Mouse (Mus musculus) gastrocnemius, adult 8-10 months (tissue): Measurements from ENCODE around the gene Rgma. TPM values are rescaled to one million over a fixed set of nuclear protein-coding genes. Genes with fewer than 3 reads are reported as not detected.

Experiments used
- DNase-seq, 2 experiments: peaks; one replicate each; pipeline ENCODE4 v3.0.0; 2022; ENCODE audit warnings: low spot score in 2 of 2
- total RNA-seq, 4 experiments: library from RNA; stranded (reverse); gene quantifications; 2 replicates each; pipeline ENCODE4 v1.2.4; 2022

The Rgma gene
- total RNA-seq, 4 experiments from 2014 or later: 42.9 to 60.8 (median 51.4) TPM

- no peak for DNase-seq
Measured at GRCm38 (mm10) chr7:73433637-73434335, 58.5 kb downstream of the Rgma start.

GRCm38 (mm10) chr7:73434336-73434677 is 59.0 kb downstream of the Rgma start:
- DNase-seq: no peak

DNA sequence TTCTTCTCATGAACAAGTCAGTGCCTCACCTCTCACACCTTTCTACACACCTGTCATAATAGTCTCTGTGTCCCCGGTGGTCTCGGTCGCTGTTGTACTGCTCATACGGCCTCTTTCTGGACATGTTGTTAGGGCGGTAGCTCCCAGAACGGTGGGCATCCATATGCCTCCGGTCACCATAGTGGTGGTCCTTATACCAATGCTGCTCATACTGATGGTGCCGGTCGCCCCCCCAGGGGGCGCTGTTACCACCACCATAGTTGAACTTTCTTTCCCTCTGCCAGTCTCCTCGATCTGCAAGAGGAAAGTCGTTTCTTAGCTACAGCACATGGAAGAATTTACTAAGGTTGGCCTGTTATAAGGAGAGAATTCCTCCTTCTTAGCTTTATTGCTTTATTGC is 60.4 kb downstream of the Rgma start:
- DNase-seq: no peak

DNA sequence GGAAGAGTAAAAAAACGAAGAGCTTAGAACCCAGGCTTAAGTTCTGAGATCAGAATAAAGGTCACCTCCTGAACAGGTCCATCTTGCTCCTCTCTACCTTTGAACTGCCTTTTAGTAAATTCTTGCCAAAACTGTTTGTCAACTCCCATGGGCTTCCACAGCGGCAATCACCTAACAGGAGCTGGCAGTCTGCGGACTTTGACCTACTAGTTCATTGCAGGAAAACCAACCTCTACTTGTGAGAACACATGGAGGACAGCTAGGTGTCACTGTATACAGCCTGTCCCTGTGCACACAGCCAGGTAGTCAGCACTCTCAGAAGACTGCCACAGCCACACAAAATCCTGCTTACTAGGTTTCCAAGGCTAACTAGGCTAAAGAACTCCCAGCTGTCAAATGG is 66.5 kb downstream of the Rgma start:
- no peak for DNase-seq

- no peak for DNase-seq
Measured at GRCm38 (mm10) chr7:73442246-73442645, 66.9 kb downstream of the Rgma start.

- DNase-seq: no peak
Measured at GRCm38 (mm10) chr7:73451594-73451993, 76.3 kb downstream of the Rgma start.

DNA sequence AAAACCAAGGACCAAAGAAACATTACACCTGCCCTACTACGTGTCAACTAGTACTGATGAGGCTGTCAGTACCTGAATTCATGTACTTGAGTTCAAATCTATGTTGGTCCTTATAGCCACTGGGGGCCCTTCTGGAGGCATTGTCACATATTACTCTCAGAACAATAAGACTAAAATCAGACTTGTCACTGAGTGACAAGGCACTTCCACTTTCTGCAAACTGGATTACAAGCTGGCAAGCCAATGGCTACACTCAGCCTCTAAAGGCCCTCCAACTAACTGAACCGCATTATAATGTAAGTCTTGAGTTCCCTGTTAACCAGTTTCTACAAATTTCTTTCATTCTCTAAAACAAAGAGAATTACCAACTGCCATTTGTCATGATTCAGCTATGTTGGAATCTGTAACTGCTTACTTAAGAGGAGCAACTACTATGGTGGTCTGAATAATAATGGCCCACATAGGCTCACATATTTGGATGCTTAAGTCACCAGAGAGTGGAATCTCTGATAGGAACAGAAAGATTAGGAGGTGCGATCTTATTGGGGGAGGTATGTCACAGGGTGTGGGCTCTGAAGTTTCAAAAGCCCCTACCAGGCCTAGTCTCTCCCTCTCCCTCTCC is 77.0 kb downstream of the Rgma start:
- no peak for DNase-seq

DNA sequence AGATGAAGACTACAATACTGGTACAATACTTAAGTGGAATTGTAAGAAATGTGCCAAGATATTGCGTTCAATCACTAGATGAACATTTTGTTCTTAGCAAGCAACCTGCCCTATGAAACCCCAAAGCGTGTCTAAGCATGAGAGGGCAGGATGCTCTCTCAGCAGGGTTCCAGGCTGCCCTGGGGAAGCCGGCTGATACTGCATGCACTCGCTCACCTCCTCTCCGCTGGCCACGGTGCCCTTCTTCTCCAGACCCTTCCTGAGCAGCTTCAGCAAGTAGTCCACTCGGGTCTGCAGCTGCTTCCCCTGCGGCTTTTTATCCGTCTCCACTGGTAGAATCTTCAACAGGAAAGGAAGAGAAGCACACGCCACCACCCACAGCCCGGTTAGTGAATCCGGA is 78.8 kb downstream of the Rgma start:
- DNase-seq: no peak

DNA sequence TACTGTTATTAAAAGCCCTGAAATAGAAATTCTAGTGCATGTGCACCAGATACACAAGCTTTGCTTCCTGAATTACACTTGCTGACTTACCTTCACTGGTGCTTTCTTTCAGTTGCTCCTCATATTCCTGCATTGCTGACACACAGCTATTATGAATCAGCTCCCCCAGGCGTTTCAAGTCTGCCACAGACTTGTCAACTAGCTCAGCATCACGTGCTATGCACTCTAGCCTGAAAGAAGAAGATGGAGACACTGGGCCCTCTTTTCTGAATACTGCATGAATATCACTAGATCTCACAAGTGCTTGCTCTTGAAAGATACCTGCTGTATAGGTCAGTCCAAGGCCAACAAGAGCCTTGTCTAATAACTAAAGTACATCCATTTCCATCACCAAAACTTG is 88.2 kb downstream of the Rgma start:
- DNase-seq: no peak

- DNase-seq: no peak
Measured at GRCm38 (mm10) chr7:73467741-73468140, 92.4 kb downstream of the Rgma start.

Other genes with a start within 250 kb of the Rgma start
- 10 to 100 TPM; 41.6 to 49.5 (median 45.0) TPM for gene Chd2, start 166.3 kb downstream of the Rgma start, total RNA-seq